Mouse (Mus musculus) monocyte, adult 2 months (primary cell): Measurements from ENCODE around the gene Tal1.

ENCODE experiments used
- DNase-seq, 2 experiments: peaks; one replicate each; pipeline ENCODE4 v3.0.0; 2022; ENCODE audit warnings: low spot score in 2 of 2, low read depth in 1 of 2

Tal1 gene

GRCm38 (mm10) chr4:115101682-115102081, 45.5 kb downstream of the Tal1 start:
- no peak for DNase-seq

DNA sequence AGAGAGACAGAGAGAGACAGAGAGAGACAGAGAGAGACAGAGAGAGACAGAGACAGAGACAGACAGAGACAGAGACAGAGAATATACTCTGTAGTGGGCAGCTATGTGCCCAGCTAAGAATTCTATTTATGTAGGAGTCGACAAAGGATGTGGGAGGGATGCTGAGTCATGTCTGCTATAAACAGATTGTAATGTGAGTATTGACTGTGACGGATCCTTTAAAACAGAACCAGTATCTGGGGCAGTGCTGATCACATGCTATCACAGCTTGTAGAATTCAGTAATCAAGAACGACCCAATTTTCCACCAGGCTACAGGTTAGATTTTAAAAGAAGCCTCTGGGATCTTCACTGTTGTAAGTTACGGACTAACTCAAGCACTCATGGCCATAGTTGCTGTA, 47.3 kb downstream of the Tal1 start:
- no peak for DNase-seq

- no peak for DNase-seq
These were observed 54.9 kb downstream of the Tal1 start for GRCm38 (mm10) chr4:115111167-115111566.

GRCm38 (mm10) chr4:115113266-115113665, 57.0 kb downstream of the Tal1 start:
- no peak for DNase-seq

GRCm38 (mm10) chr4:115119642-115120041, 63.4 kb downstream of the Tal1 start:
- no peak for DNase-seq

GRCm38 (mm10) chr4:115121162-115121561, 64.9 kb downstream of the Tal1 start:
- no peak for DNase-seq
